Mouse (Mus musculus): Measurements from ENCODE around the gene Fdxr. TPM values are rescaled to one million over a fixed set of nuclear protein-coding genes. Genes with fewer than 3 reads are reported as not detected.

Fdxr gene
- polyA plus RNA-seq, 1 experiment, result 12.2 TPM

- H3K27me3 ChIP-seq (ENCODE audit: control insufficient read depth, insufficient read depth, low read length), result no peaks in the 10 kb centered on the region
- TF ChIP-seq POLR2A (IDR thresholded peaks at IDR 0.05; ENCODE audit: low read depth, low read length), result no peak
- no peak for TF ChIP-seq CTCF (IDR thresholded peaks at IDR 0.05; ENCODE audit: extremely low read depth, insufficient read length, insufficient replicate concordance, low read depth, low read length)
- H3K27ac ChIP-seq (ENCODE audit: insufficient read depth, low read depth, low read length), result no peak overlapping the region
Observed at GRCm38 (mm10) chr11:115289885-115290284, 13.0 kb upstream of the Fdxr start.

GRCm38 (mm10) chr11:115288305-115288704 is 11.5 kb upstream of the Fdxr start:
- H3K27ac ChIP-seq (ENCODE audit: insufficient read depth, low read depth, low read length), result no peak overlapping the region
- H3K27me3 ChIP-seq (ENCODE audit: control insufficient read depth, insufficient read depth, low read length), result no peaks in the 10 kb centered on the region
- H3K4me3 ChIP-seq (ENCODE audit: low read depth, low read length), result no peak overlapping the region
- no peak for TF ChIP-seq POLR2A (IDR thresholded peaks at IDR 0.05; ENCODE audit: low read depth, low read length)
- TF ChIP-seq CTCF (IDR thresholded peaks at IDR 0.05; ENCODE audit: extremely low read depth, insufficient read length, insufficient replicate concordance, low read depth, low read length), result no peak
- 92% methylated on average over 2 of the region's 2 CpGs for WGBS
- no peaks in the 10 kb centered on the region for H3K36me3 ChIP-seq (ENCODE audit: control insufficient read depth, insufficient read depth, low read length)
- H3K4me1 ChIP-seq (ENCODE audit: control insufficient read depth, insufficient read depth, insufficient read length, low read length), result peaks cover 11% of the 10 kb centered on the region; the same call in 1 of the 2 replicates

More at GRCm38 (mm10) chr11:115289885-115290284, 13.0 kb upstream of the Fdxr start:
- WGBS, result 79% methylated on average over 8 of the region's 8 CpGs
- no peak overlapping the region for H3K4me3 ChIP-seq (ENCODE audit: low read depth, low read length)
- peaks cover 11% of the 10 kb centered on the region; the same call in 1 of the 2 replicates for H3K4me1 ChIP-seq (ENCODE audit: control insufficient read depth, insufficient read depth, insufficient read length, low read length)
- H3K36me3 ChIP-seq (ENCODE audit: control insufficient read depth, insufficient read depth, low read length), result no peaks in the 10 kb centered on the region

- peaks cover 5% of the 10 kb centered on the region; the same call in 1 of the 2 replicates for H3K4me1 ChIP-seq (ENCODE audit: control insufficient read depth, insufficient read depth, insufficient read length, low read length)
- 80% methylated on average over 5 of the region's 5 CpGs for WGBS
- no peaks in the 10 kb centered on the region for H3K27me3 ChIP-seq (ENCODE audit: control insufficient read depth, insufficient read depth, low read length)
- no peak overlapping the region for H3K4me3 ChIP-seq (ENCODE audit: low read depth, low read length)
- no peaks in the 10 kb centered on the region for H3K36me3 ChIP-seq (ENCODE audit: control insufficient read depth, insufficient read depth, low read length)
- no peak overlapping the region for H3K27ac ChIP-seq (ENCODE audit: insufficient read depth, low read depth, low read length)
- TF ChIP-seq POLR2A (IDR thresholded peaks at IDR 0.05; ENCODE audit: low read depth, low read length) (no peak), CTCF (IDR thresholded peaks at IDR 0.05; ENCODE audit: extremely low read depth, insufficient read length, insufficient replicate concordance, low read depth, low read length) (no peak)
Observed at GRCm38 (mm10) chr11:115287386-115287785, 10.5 kb upstream of the Fdxr start.

GRCm38 (mm10) chr11:115286201-115286993 is 9.5 kb upstream of the Fdxr start:
- WGBS, result 83% methylated on average over 19 of the region's 19 CpGs
- TF ChIP-seq CTCF (IDR thresholded peaks at IDR 0.05; ENCODE audit: extremely low read depth, insufficient read length, insufficient replicate concordance, low read depth, low read length) (no peak), POLR2A (IDR thresholded peaks at IDR 0.05; ENCODE audit: low read depth, low read length) (no peak)

GRCm38 (mm10) chr11:115285282-115285681 is 8.4 kb upstream of the Fdxr start:
- 0 out of 2 replicates have a peak, but pooled peaks cover 3% of the 10 kb centered on the region for H3K4me1 ChIP-seq (ENCODE audit: control insufficient read depth, insufficient read depth, insufficient read length, low read length)
- WGBS, result 31% methylated on average over 4 of the region's 4 CpGs
- H3K27ac ChIP-seq (ENCODE audit: insufficient read depth, low read depth, low read length), result no peak overlapping the region
- TF ChIP-seq CTCF (IDR thresholded peaks at IDR 0.05; ENCODE audit: extremely low read depth, insufficient read length, insufficient replicate concordance, low read depth, low read length), result no peak
- TF ChIP-seq POLR2A (IDR thresholded peaks at IDR 0.05; ENCODE audit: low read depth, low read length), result no peak
- H3K4me3 ChIP-seq (ENCODE audit: low read depth, low read length), result no peak overlapping the region
- H3K27me3 ChIP-seq (ENCODE audit: control insufficient read depth, insufficient read depth, low read length), result no peaks in the 10 kb centered on the region
- no peaks in the 10 kb centered on the region for H3K36me3 ChIP-seq (ENCODE audit: control insufficient read depth, insufficient read depth, low read length)

More at GRCm38 (mm10) chr11:115286201-115286993, 9.5 kb upstream of the Fdxr start:
- no peaks in the 10 kb centered on the region for H3K27me3 ChIP-seq (ENCODE audit: control insufficient read depth, insufficient read depth, low read length)
- no peaks in the 10 kb centered on the region for H3K36me3 ChIP-seq (ENCODE audit: control insufficient read depth, insufficient read depth, low read length)
- no peak overlapping the region for H3K4me3 ChIP-seq (ENCODE audit: low read depth, low read length)
- no peak overlapping the region for H3K27ac ChIP-seq (ENCODE audit: insufficient read depth, low read depth, low read length)
- H3K4me1 ChIP-seq (ENCODE audit: control insufficient read depth, insufficient read depth, insufficient read length, low read length), result 0 out of 2 replicates have a peak, but pooled peaks cover 3% of the 10 kb centered on the region

- no peaks in the 10 kb centered on the region for H3K36me3 ChIP-seq (ENCODE audit: control insufficient read depth, insufficient read depth, low read length)
- H3K4me1 ChIP-seq (ENCODE audit: control insufficient read depth, insufficient read depth, insufficient read length, low read length), result 0 out of 2 replicates have a peak, but pooled peaks cover 3% of the 10 kb centered on the region
- H3K4me3 ChIP-seq (ENCODE audit: low read depth, low read length), result no peak overlapping the region
- TF ChIP-seq CTCF (IDR thresholded peaks at IDR 0.05; ENCODE audit: extremely low read depth, insufficient read length, insufficient replicate concordance, low read depth, low read length) (no peak), POLR2A (IDR thresholded peaks at IDR 0.05; ENCODE audit: low read depth, low read length) (no peak)
- H3K27me3 ChIP-seq (ENCODE audit: control insufficient read depth, insufficient read depth, low read length), result no peaks in the 10 kb centered on the region
- WGBS, result 82% methylated on average over 12 of the region's 12 CpGs
- no peak overlapping the region for H3K27ac ChIP-seq (ENCODE audit: insufficient read depth, low read depth, low read length)
Observed at GRCm38 (mm10) chr11:115283891-115284620, 7.2 kb upstream of the Fdxr start.

- TF ChIP-seq CTCF (IDR thresholded peaks at IDR 0.05; ENCODE audit: extremely low read depth, insufficient read length, insufficient replicate concordance, low read depth, low read length) (no peak), POLR2A (IDR thresholded peaks at IDR 0.05; ENCODE audit: low read depth, low read length) (no peak)
- Histone ChIP-seq H3K36me3 (ENCODE audit: control insufficient read depth, insufficient read depth, low read length) (no peaks in the 10 kb centered on the region), H3K4me1 (ENCODE audit: control insufficient read depth, insufficient read depth, insufficient read length, low read length) (0 out of 2 replicates have a peak, but pooled peaks cover 3% of the 10 kb centered on the region), H3K27me3 (ENCODE audit: control insufficient read depth, insufficient read depth, low read length) (no peaks in the 10 kb centered on the region), H3K4me3 (ENCODE audit: low read depth, low read length) (no peak overlapping the region), H3K27ac (ENCODE audit: insufficient read depth, low read depth, low read length) (no peak overlapping the region)
- WGBS, result 65% methylated on average over 9 of the region's 9 CpGs
Observed at GRCm38 (mm10) chr11:115283486-115283765, 6.6 kb upstream of the Fdxr start.

Data from small intestine, adult 2 months (tissue).